ENCODE assay signal across 16 mouse cellular contexts in genomic region chr9:52425413-52425812, GRCm38 (mm10).
"Had no signal": no experiment of that assay in that cellular context is flagged by ENCODE, and none has a peak within 500 bp of the region (broad histone marks: within the 10 kb centered on the region; RNA-seq: fewer than 3 reads in every experiment).

No protein-coding gene starts in this region.

- H3K36me3 ChIP-seq: midbrain, embryonic 10.5 days; midbrain, embryonic 13.5 days; midbrain, embryonic 15.5 days; neural tube, embryonic 13.5 days; neural tube, embryonic 15.5 days had no signal

- H3K4me3 ChIP-seq: midbrain, embryonic 10.5 days; midbrain, embryonic 13.5 days; midbrain, embryonic 15.5 days; myocyte; neural tube, embryonic 13.5 days; neural tube, embryonic 15.5 days had no signal

- H3K9ac ChIP-seq: lung, embryonic 14.5 days; midbrain, embryonic 13.5 days; midbrain, embryonic 15.5 days; neural tube, embryonic 13.5 days; neural tube, embryonic 15.5 days had no signal

- H3K27ac ChIP-seq: midbrain, embryonic 10.5 days; midbrain, embryonic 13.5 days; midbrain, embryonic 15.5 days; neural tube, embryonic 13.5 days; neural tube, embryonic 15.5 days had no signal

- H3K9me3 ChIP-seq: midbrain, embryonic 10.5 days; midbrain, embryonic 13.5 days; midbrain, embryonic 15.5 days; neural tube, embryonic 13.5 days; neural tube, embryonic 15.5 days had no signal

- ATAC-seq: midbrain, embryonic 13.5 days; midbrain, embryonic 15.5 days had no signal

- H3K4me2 ChIP-seq: lung, embryonic 14.5 days; midbrain, embryonic 13.5 days; midbrain, embryonic 15.5 days; neural tube, embryonic 13.5 days; neural tube, embryonic 15.5 days had no signal

- DNase-seq: lung, adult 18-20 months; lung, embryonic 14.5 days; lung, postnatal 10 days; lung, postnatal 4 days; retina, postnatal 1 day; right cerebral cortex, adult 18-20 months; right cerebral cortex, postnatal 14 days; thymus, adult 18-20 months; thymus, postnatal 14 days; thymus, postnatal 36 days had no signal

- H3K27me3 ChIP-seq: midbrain, embryonic 13.5 days; midbrain, embryonic 15.5 days; neural tube, embryonic 13.5 days; neural tube, embryonic 15.5 days had no signal

- H3K4me1 ChIP-seq: midbrain, embryonic 15.5 days had no signal
